Mouse (Mus musculus): Measurements from ENCODE around the gene Cops7b. TPM values are rescaled to one million over a fixed set of nuclear protein-coding genes. Genes with fewer than 3 reads are reported as not detected.

Gene Cops7b
- polyA plus RNA-seq, 1 experiment from 2014 or later, result 36.9 TPM

DNA sequence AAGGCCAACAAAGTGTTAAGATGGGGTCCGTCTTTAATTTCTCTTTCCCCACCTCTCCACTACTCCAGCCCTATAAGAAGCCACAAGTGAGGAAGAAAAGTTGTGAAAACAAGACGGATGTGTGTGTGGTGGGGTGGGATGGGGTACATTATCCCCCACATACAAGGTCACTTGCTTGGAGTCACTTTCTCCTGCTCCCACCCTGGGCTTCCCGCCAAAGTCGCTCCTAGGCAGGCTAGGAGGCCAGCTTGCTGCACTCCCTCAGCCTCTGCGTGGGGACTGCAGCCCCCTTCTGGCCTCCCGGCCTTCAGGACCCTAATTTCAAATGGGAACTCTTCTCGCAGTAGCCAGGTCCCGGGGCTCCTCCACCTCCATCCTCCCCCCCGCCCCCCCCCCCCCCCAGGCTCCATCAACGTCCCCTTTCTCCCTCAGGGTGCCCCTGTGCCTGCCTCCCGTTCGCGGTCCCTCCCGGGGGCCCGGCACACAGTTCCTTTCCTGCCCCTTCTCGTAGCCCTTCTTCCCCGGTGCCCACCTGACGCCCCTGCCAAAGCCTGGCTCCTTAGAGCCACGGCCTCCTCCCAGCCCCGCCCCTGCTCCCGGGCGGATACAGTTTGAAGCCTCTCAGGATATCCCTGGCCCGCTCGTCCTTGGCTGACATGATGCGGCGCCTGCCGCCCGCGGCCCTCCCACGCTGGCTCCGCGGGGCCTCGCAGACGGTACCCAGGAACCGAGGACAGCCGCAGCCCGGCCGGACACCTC is 833 bp upstream of the Cops7b start:
- Histone ChIP-seq H3K4me3 (ENCODE audit: low read depth, low read length) (peak overlapping the region; percentile 87), H3K36me3 (ENCODE audit: control insufficient read depth, insufficient read depth, low read length) (no peaks in the 10 kb centered on the region), H3K27me3 (replicated peaks; ENCODE audit: control insufficient read depth, insufficient read depth, low read length) (no peaks in the 10 kb centered on the region), H3K27ac (ENCODE audit: low read depth) (no peak overlapping the region; the same call in 1 of the 2 replicates), H3K9ac (ENCODE audit: low read length) (peak overlapping the region; percentile 73), H3K9me3 (ENCODE audit: control insufficient read depth, low read length) (no peaks in the 10 kb centered on the region), H3K4me1 (replicated peaks; ENCODE audit: control insufficient read depth, insufficient read depth, low read length) (peaks cover 14% of the 10 kb centered on the region), H3K4me2 (ENCODE audit: low read length) (peak overlapping the region; percentile 56)
- WGBS, result under 1% methylated on average over 37 of the region's 38 CpGs
- ATAC-seq (replicated peaks; ENCODE audit: low FRiP score, low TSS enrichment, low read depth) (peak; percentile 87), DNase-seq (ENCODE audit: low spot score) (peak; percentile 57)

DNA sequence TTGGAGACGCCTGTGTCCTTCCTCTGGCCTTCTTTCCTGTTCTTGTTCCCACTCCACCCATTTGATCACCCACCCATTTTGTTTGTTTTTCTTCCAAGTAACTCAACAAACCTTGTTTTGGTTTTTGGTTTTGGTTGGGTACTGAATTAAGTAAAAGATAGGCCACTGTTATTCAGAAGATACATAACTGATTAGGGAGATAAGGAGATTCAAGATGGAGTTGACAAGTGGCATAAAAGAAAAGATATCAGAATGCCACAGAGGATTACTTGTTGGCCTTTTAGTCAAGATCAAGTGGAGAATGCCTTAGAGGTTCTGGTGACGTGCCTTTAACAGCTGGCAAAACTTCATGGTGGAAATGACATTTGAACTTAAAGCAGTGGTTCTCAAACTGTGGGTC is 1.0 kb downstream of the Cops7b start:
- ATAC-seq (replicated peaks; ENCODE audit: low FRiP score, low TSS enrichment, low read depth) (no peak), DNase-seq (ENCODE audit: low spot score) (no peak)
- no peaks in the 10 kb centered on the region for H3K9me3 ChIP-seq (ENCODE audit: control insufficient read depth, low read length)
- no peak overlapping the region for H3K4me3 ChIP-seq (ENCODE audit: low read depth, low read length)
- no peak overlapping the region for H3K9ac ChIP-seq (ENCODE audit: low read length)
- no peak overlapping the region for H3K27ac ChIP-seq (ENCODE audit: low read depth)
- H3K4me2 ChIP-seq (ENCODE audit: low read length), result peak overlapping the region; percentile 56; the same call in 1 of the 2 replicates
- WGBS, result 70% methylated on average over 2 of the region's 2 CpGs
- no peaks in the 10 kb centered on the region for H3K27me3 ChIP-seq (replicated peaks; ENCODE audit: control insufficient read depth, insufficient read depth, low read length)
- peaks cover 19% of the 10 kb centered on the region for H3K4me1 ChIP-seq (replicated peaks; ENCODE audit: control insufficient read depth, insufficient read depth, low read length)
- no peaks in the 10 kb centered on the region for H3K36me3 ChIP-seq (ENCODE audit: control insufficient read depth, insufficient read depth, low read length)

DNA sequence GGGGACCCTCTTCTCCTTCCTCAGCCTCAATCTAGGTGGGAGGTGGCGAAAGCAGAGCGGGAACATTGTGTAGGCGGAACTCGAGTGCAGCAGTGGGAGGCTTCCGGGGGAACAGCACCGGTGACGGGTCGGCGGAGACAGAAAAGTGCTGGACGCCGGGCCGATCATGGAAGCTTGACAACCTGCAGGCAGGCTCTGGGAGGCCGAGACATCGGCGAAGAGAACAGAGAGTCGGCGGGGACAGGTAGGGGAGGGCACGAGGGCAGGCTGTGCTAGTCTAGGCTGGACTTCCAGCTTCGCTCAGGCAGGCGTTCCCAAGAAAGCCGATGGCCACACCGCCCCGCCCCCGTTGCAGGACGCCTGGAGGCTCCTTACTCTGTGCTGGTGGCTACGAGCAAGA is 4.3 kb downstream of the Cops7b start:
- Histone ChIP-seq H3K27me3 (replicated peaks; ENCODE audit: control insufficient read depth, insufficient read depth, low read length) (no peaks in the 10 kb centered on the region), H3K36me3 (ENCODE audit: control insufficient read depth, insufficient read depth, low read length) (peaks cover 23% of the 10 kb centered on the region), H3K4me3 (ENCODE audit: low read depth, low read length) (peak overlapping the region; percentile 94), H3K9me3 (ENCODE audit: control insufficient read depth, low read length) (no peaks in the 10 kb centered on the region), H3K4me2 (ENCODE audit: low read length) (peak overlapping the region; percentile 88), H3K27ac (ENCODE audit: low read depth) (no peak overlapping the region), H3K9ac (ENCODE audit: low read length) (peak overlapping the region; percentile 79), H3K4me1 (replicated peaks; ENCODE audit: control insufficient read depth, insufficient read depth, low read length) (peaks cover 12% of the 10 kb centered on the region)
- WGBS, result under 1% methylated on average over 26 of the region's 26 CpGs
- peak; percentile 25; the same call in 1 of the 2 replicates for ATAC-seq (replicated peaks; ENCODE audit: low FRiP score, low TSS enrichment, low read depth)
- DNase-seq (ENCODE audit: low spot score), result peak; percentile 93

DNA sequence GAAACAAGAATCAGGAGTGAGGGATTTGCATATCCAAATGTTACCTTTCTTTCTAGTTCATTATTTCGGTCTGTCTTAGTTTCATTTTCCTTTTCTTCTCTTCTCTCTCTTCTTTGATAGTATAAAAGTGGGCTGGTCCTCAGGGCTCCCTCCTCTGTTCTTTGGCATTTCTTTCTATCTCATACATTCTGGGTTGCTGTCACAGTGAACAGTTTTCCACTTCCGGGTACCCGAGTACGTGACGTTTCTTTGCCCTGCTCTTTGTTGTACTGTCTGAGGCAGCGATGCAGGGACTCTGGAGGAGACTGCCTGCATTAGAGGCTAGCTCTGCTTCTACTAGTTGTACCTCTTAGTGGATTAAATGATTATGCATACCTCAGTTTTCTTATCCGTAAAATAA is 11.8 kb downstream of the Cops7b start:
- ATAC-seq (replicated peaks; ENCODE audit: low FRiP score, low TSS enrichment, low read depth) (no peak), DNase-seq (ENCODE audit: low spot score) (no peak)
- H3K36me3 ChIP-seq (ENCODE audit: control insufficient read depth, insufficient read depth, low read length), result peaks cover 69% of the 10 kb centered on the region
- H3K4me3 ChIP-seq (ENCODE audit: low read depth, low read length), result no peak overlapping the region
- no peaks in the 10 kb centered on the region for H3K9me3 ChIP-seq (ENCODE audit: control insufficient read depth, low read length)
- H3K4me2 ChIP-seq (ENCODE audit: low read length), result no peak overlapping the region
- no peaks in the 10 kb centered on the region for H3K4me1 ChIP-seq (replicated peaks; ENCODE audit: control insufficient read depth, insufficient read depth, low read length)
- no peak overlapping the region for H3K9ac ChIP-seq (ENCODE audit: low read length)
- 90% methylated on average over 7 of the region's 7 CpGs for WGBS
- H3K27me3 ChIP-seq (replicated peaks; ENCODE audit: control insufficient read depth, insufficient read depth, low read length), result no peaks in the 10 kb centered on the region
- H3K27ac ChIP-seq (ENCODE audit: low read depth), result no peak overlapping the region

DNA sequence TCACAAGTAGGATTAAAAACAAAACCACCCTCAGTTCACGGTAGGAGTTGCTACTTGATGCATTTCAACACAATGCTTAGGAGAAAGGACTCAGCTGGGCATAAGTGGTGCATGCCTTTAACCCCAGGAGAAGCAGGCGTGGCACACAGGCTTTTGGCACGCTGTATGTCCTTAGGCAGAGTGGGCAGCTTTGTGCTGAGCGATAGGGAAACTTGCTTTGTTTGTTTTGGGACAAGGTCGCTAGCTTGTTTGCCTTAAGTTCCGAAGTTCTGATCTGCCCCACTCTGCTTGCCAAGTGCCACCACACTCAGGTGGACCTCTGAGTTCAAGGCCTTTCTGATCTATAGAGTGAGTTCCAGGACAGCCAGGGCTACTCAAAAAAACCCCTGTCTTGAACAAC is 12.6 kb downstream of the Cops7b start:
- H3K4me1 ChIP-seq (replicated peaks; ENCODE audit: control insufficient read depth, insufficient read depth, low read length), result no peaks in the 10 kb centered on the region
- ATAC-seq (replicated peaks; ENCODE audit: low FRiP score, low TSS enrichment, low read depth) (no peak), DNase-seq (ENCODE audit: low spot score) (no peak)
- H3K9ac ChIP-seq (ENCODE audit: low read length), result no peak overlapping the region
- no peaks in the 10 kb centered on the region for H3K27me3 ChIP-seq (replicated peaks; ENCODE audit: control insufficient read depth, insufficient read depth, low read length)
- H3K4me3 ChIP-seq (ENCODE audit: low read depth, low read length), result no peak overlapping the region
- WGBS, result 85% methylated on average over 6 of the region's 6 CpGs
- no peaks in the 10 kb centered on the region for H3K9me3 ChIP-seq (ENCODE audit: control insufficient read depth, low read length)
- H3K36me3 ChIP-seq (ENCODE audit: control insufficient read depth, insufficient read depth, low read length), result peaks cover 69% of the 10 kb centered on the region
- H3K4me2 ChIP-seq (ENCODE audit: low read length), result no peak overlapping the region
- H3K27ac ChIP-seq (ENCODE audit: low read depth), result no peak overlapping the region

DNA sequence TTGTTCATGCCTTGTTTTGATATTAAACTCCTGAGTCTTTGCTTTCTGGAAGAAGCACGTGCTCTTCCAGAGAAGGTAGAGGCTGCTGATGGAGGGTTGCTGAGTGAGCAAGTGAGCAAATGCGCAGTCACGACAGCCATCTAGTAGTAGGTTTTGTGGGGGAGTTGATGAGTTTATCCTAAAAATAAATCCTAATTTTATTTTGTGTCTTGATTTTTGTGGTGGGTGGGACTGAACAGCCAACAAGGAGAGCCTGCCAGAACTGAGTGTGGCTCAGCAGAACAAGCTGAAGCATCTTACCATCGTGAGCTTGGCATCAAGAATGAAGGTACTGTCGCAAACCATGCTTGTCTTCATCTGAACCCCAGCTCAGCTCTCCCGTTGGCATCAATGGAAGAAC is 13.8 kb downstream of the Cops7b start:
- Histone ChIP-seq H3K36me3 (ENCODE audit: control insufficient read depth, insufficient read depth, low read length) (peaks cover 72% of the 10 kb centered on the region), H3K4me1 (replicated peaks; ENCODE audit: control insufficient read depth, insufficient read depth, low read length) (no peaks in the 10 kb centered on the region), H3K9me3 (ENCODE audit: control insufficient read depth, low read length) (no peaks in the 10 kb centered on the region), H3K4me3 (ENCODE audit: low read depth, low read length) (no peak overlapping the region), H3K27me3 (replicated peaks; ENCODE audit: control insufficient read depth, insufficient read depth, low read length) (no peaks in the 10 kb centered on the region), H3K9ac (ENCODE audit: low read length) (no peak overlapping the region), H3K27ac (ENCODE audit: low read depth) (no peak overlapping the region), H3K4me2 (ENCODE audit: low read length) (no peak overlapping the region)
- no peak for ATAC-seq (replicated peaks; ENCODE audit: low FRiP score, low TSS enrichment, low read depth)
- DNase-seq (ENCODE audit: low spot score), result no peak
- 88% methylated on average over 6 of the region's 6 CpGs for WGBS

DNA sequence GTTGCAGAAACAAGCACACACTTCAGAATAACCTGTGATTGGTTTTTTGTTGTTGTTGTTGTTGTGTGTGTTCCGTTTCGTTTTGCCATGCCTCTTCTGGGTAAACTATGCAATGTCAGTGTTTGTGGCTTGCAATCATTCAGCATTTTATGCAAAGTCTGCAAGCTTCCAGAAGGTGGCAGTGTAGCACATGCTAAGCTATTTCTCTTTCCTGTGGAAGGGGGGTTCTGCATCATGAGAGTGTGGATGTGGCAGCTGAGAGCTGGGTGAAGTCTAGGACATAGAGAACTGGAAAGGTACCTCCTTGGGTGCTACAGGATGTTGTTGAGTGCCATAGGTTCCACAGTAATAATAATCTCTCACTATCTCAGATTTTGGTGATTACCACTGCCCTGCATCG is 15.8 kb downstream of the Cops7b start:
- Histone ChIP-seq H3K4me1 (replicated peaks; ENCODE audit: control insufficient read depth, insufficient read depth, low read length) (no peaks in the 10 kb centered on the region), H3K4me2 (ENCODE audit: low read length) (no peak overlapping the region), H3K36me3 (ENCODE audit: control insufficient read depth, insufficient read depth, low read length) (peaks cover 77% of the 10 kb centered on the region), H3K27ac (ENCODE audit: low read depth) (no peak overlapping the region), H3K9ac (ENCODE audit: low read length) (no peak overlapping the region), H3K4me3 (ENCODE audit: low read depth, low read length) (no peak overlapping the region), H3K27me3 (replicated peaks; ENCODE audit: control insufficient read depth, insufficient read depth, low read length) (no peaks in the 10 kb centered on the region), H3K9me3 (ENCODE audit: control insufficient read depth, low read length) (no peaks in the 10 kb centered on the region)
- 83% methylated on average over 3 of the region's 3 CpGs for WGBS
- DNase-seq (ENCODE audit: low spot score), result no peak
- no peak for ATAC-seq (replicated peaks; ENCODE audit: low FRiP score, low TSS enrichment, low read depth)

DNA sequence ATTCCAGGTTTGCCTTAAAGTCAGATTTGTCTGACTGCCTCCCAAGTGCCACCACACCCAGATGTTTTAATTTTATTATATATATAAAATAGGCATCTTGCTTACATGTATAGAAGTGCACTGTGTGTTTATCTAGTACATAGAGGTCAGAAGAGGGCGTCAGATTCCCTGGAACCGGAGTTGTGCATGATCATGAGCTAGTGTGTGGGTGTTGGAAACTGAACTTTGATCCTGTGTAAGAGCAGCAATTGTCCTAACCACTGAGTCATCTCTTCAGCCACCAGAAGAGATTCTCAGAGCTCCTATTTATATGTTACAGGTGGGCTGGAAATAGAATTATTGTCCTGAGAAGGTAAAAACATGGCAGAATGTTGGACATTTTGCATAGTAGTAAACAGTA is 17.4 kb downstream of the Cops7b start:
- no peak for ATAC-seq (replicated peaks; ENCODE audit: low FRiP score, low TSS enrichment, low read depth)
- Histone ChIP-seq H3K4me3 (ENCODE audit: low read depth, low read length) (no peak overlapping the region), H3K36me3 (ENCODE audit: control insufficient read depth, insufficient read depth, low read length) (peaks cover 76% of the 10 kb centered on the region), H3K9me3 (ENCODE audit: control insufficient read depth, low read length) (no peaks in the 10 kb centered on the region), H3K4me2 (ENCODE audit: low read length) (no peak overlapping the region), H3K4me1 (replicated peaks; ENCODE audit: control insufficient read depth, insufficient read depth, low read length) (no peaks in the 10 kb centered on the region), H3K27ac (ENCODE audit: low read depth) (no peak overlapping the region), H3K27me3 (replicated peaks; ENCODE audit: control insufficient read depth, insufficient read depth, low read length) (no peaks in the 10 kb centered on the region), H3K9ac (ENCODE audit: low read length) (no peak overlapping the region)
- no peak for DNase-seq (ENCODE audit: low spot score)
- 89% methylated on average over 2 of the region's 2 CpGs for WGBS

DNA sequence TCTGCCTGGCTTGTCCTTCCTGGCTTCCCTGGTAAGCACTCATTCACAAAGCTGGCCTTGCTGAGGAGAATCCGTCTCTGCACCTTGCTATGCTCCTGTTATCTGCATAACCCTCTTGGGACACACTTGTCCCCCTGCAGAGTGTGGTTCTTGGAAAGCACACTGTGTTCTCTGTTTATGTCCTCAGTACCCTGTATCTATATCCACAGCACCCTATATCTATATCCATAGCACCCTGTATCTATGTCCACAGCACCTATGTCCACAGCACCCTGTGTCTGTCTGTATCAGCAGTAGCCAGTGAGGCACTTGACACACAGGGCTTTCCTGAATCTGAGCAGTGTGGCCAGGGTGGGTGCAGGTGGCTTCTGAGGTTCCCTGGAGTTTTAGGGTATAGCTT is 28.2 kb downstream of the Cops7b start:
- DNase-seq (ENCODE audit: low spot score) (no peak), ATAC-seq (replicated peaks; ENCODE audit: low FRiP score, low TSS enrichment, low read depth) (no peak)
- WGBS, result 85% methylated on average over 1 of the region's 1 CpGs

More for the DNA sequence above, 28.2 kb downstream of the Cops7b start:
- Histone ChIP-seq H3K4me2 (ENCODE audit: low read length) (no peak overlapping the region), H3K9me3 (ENCODE audit: control insufficient read depth, low read length) (no peaks in the 10 kb centered on the region), H3K36me3 (ENCODE audit: control insufficient read depth, insufficient read depth, low read length) (peaks cover 20% of the 10 kb centered on the region), H3K4me1 (replicated peaks; ENCODE audit: control insufficient read depth, insufficient read depth, low read length) (no peaks in the 10 kb centered on the region), H3K27ac (ENCODE audit: low read depth) (no peak overlapping the region), H3K4me3 (ENCODE audit: low read depth, low read length) (no peak overlapping the region), H3K27me3 (replicated peaks; ENCODE audit: control insufficient read depth, insufficient read depth, low read length) (no peaks in the 10 kb centered on the region), H3K9ac (ENCODE audit: low read length) (no peak overlapping the region)

All from intestine, embryonic 14.5 days (tissue).